Mouse (Mus musculus): ENCODE results near the gene Cers3. TPM values are rescaled to one million over a fixed set of nuclear protein-coding genes. Genes with fewer than 3 reads are reported as not detected.

Cers3 gene
- 0.79 and 0.87 TPM in 2 replicates for polyA plus RNA-seq (2016; fragmentation: Nextera tagmentation; extraction: Ambion mirVana)

DNA sequence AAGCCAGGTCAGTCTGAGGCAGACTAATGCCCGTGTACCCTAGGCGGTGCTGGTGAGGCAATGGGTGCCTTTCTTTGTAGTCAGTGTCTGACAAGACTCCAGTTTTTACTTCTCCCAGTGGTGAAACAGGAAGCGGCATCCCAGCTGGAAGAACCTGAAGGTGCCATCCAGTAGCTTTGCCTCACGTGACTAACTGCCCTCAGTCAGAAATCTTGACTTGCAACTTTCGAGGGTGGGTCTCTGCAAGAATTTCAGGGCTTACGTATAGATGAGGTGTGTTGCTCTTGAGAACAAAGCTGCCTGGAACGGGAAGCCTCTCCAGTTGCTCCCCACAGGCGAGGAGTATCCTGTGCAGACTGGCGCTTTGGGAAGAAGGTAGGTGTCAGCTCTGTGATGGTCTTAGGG, at the start of gene Cers3:
TSS of gene Cers3 (plus strand) at position 128 of the 405 bp plus-strand sequence.
- Histone ChIP-seq H3K27ac (no peak within 1 kb of the TSS), H3K4me3 (no peak within 1 kb of the TSS), H3K36me3 (replicated peaks) (no peaks in the 10 kb centered on the region), H3K4me1 (peaks cover 3% of the 10 kb centered on the region; the same call in 1 of the 2 replicates), H3K9me3 (no peaks in the 10 kb centered on the region), H3K27me3 (ENCODE audit: poor library complexity, severe bottlenecking) (no peaks in the 10 kb centered on the region)
- no peak for DNase-seq (ENCODE audit: extremely low spot score, low spot score)
- 74% methylated on average over 9 of the region's 9 CpGs for WGBS

DNA sequence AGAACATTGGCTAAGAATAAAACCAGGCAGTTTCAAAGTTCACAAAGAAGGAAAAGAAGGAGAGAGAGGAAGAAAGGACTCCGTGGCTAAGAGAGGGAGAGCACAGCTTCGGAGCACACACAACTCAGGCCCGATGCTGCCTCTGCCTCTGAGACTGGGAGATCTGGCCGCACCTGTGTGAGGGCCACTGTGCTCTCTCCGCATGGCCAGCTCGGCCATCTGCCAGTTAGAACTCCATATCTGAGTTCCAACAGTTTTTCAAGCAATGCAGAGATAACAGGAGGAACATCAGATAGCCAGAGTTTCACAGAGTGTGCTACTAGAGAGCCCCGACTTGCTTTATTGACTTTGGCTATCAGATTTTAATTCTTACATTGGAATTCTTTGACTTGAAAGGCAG, 48.8 kb upstream of the Cers3 start:
- Histone ChIP-seq H3K27me3 (ENCODE audit: poor library complexity, severe bottlenecking) (no peaks in the 10 kb centered on the region), H3K4me3 (no peak overlapping the region), H3K27ac (no peak overlapping the region), H3K4me1 (peaks cover 7% of the 10 kb centered on the region), H3K9me3 (no peaks in the 10 kb centered on the region), H3K36me3 (replicated peaks) (peaks cover 28% of the 10 kb centered on the region)
- WGBS, result 85% methylated on average over 7 of the region's 7 CpGs
- DNase-seq (ENCODE audit: extremely low spot score, low spot score), result peak; percentile 11

DNA sequence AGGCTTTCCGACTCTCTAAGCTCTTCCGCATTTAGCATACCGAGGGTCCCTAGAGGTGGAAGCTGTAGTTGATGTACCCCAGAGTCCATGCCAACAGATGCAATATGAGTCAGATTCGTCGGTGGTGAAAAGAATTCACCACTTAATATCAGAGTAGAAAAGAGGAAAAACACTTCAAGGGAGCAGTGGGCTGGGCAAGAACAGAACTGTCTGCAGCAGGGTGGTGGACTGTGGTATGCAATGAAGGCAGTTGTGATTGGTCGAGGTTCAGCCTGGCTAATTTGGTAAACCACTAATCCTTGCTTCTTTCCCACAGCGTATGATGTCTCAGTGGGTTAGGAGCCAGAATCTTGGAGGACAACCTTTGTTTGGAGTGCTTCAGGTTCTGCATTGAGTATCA, 40.6 kb upstream of the Cers3 start:
- Histone ChIP-seq H3K4me3 (no peak overlapping the region), H3K36me3 (replicated peaks) (peaks cover 72% of the 10 kb centered on the region), H3K9me3 (no peaks in the 10 kb centered on the region), H3K4me1 (no peaks in the 10 kb centered on the region), H3K27me3 (ENCODE audit: poor library complexity, severe bottlenecking) (no peaks in the 10 kb centered on the region), H3K27ac (no peak overlapping the region)
- DNase-seq (ENCODE audit: extremely low spot score, low spot score), result no peak
- 92% methylated on average over 7 of the region's 7 CpGs for WGBS

- no peak for DNase-seq (ENCODE audit: extremely low spot score, low spot score)
- Histone ChIP-seq H3K27ac (no peak overlapping the region), H3K27me3 (ENCODE audit: poor library complexity, severe bottlenecking) (no peaks in the 10 kb centered on the region), H3K4me1 (no peaks in the 10 kb centered on the region), H3K36me3 (replicated peaks) (peaks cover 70% of the 10 kb centered on the region), H3K4me3 (no peak overlapping the region), H3K9me3 (no peaks in the 10 kb centered on the region)
- 96% methylated on average over 3 of the region's 3 CpGs for WGBS
These were observed 38.7 kb upstream of the Cers3 start for GRCm38 (mm10) chr7:66704631-66705030.

- no peak overlapping the region for H3K27ac ChIP-seq
- no peaks in the 10 kb centered on the region for H3K27me3 ChIP-seq (ENCODE audit: poor library complexity, severe bottlenecking)
- no peak overlapping the region for H3K4me3 ChIP-seq
- no peaks in the 10 kb centered on the region for H3K9me3 ChIP-seq
- H3K36me3 ChIP-seq (replicated peaks), result peaks cover 67% of the 10 kb centered on the region
- 79% methylated on average over 2 of the region's 2 CpGs for WGBS
- DNase-seq (ENCODE audit: extremely low spot score, low spot score), result no peak
- no peaks in the 10 kb centered on the region for H3K4me1 ChIP-seq
These were observed 32.1 kb upstream of the Cers3 start for GRCm38 (mm10) chr7:66711166-66711565.

DNA sequence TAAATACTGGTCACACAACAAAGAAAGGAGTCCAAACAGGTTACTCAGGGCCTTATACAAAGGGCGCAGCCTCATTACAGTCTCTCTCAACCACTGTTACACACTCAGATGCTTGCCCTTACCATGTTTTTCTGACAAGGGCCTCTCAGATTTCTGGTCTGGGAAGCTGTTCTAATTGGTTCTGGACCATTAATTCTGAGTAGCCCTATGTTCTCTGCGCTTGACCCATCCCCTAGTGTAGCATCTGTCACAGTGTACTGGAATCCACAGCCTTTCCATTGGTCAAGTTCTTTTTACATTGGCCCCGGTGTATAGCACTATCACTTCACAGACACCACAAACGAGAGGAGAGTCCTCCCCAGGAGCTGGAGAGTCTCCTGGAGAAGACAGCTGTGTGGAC, 18.8 kb upstream of the Cers3 start:
- DNase-seq (ENCODE audit: extremely low spot score, low spot score), result no peak
- no peak overlapping the region for H3K4me3 ChIP-seq
- no peaks in the 10 kb centered on the region for H3K4me1 ChIP-seq
- H3K9me3 ChIP-seq, result no peaks in the 10 kb centered on the region
- H3K36me3 ChIP-seq (replicated peaks), result peaks cover 14% of the 10 kb centered on the region; the same call in 1 of the 2 replicates
- H3K27me3 ChIP-seq (ENCODE audit: poor library complexity, severe bottlenecking), result no peaks in the 10 kb centered on the region
- WGBS, result 85% methylated on average over 4 of the region's 4 CpGs
- no peak overlapping the region for H3K27ac ChIP-seq

GRCm38 (mm10) chr7:66724954-66725353, 18.4 kb upstream of the Cers3 start:
- Histone ChIP-seq H3K27me3 (ENCODE audit: poor library complexity, severe bottlenecking) (no peaks in the 10 kb centered on the region), H3K36me3 (replicated peaks) (peaks cover 14% of the 10 kb centered on the region; the same call in 1 of the 2 replicates), H3K27ac (no peak overlapping the region), H3K4me1 (no peaks in the 10 kb centered on the region), H3K9me3 (no peaks in the 10 kb centered on the region), H3K4me3 (no peak overlapping the region)
- WGBS, result 93% methylated on average over 6 of the region's 6 CpGs
- DNase-seq (ENCODE audit: extremely low spot score, low spot score), result no peak

DNA sequence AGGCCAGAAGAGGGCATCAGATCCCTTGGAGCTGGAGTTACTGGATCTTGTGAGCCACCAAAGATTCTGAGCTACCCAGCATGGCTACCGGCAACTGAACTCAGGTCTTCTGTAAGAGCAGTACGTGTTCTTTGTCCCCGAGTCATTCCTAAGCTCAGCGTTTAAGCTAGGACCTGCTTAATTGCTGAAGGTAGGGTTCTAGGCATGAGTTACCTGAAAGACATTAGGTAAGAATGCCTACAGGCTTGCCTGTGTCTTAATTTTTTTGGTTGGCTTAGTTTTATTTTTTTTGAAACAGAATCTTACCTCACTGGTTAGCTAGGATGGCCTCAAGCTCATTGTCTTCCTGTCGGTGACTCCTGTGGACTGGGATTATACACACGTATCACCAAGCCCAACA, 15.2 kb upstream of the Cers3 start:
- Histone ChIP-seq H3K27me3 (ENCODE audit: poor library complexity, severe bottlenecking) (no peaks in the 10 kb centered on the region), H3K9me3 (no peaks in the 10 kb centered on the region), H3K36me3 (replicated peaks) (0 out of 2 replicates have a peak, but pooled peaks cover 3% of the 10 kb centered on the region), H3K27ac (no peak overlapping the region), H3K4me1 (0 out of 2 replicates have a peak, but pooled peaks cover 5% of the 10 kb centered on the region), H3K4me3 (no peak overlapping the region)
- DNase-seq (ENCODE audit: extremely low spot score, low spot score), result no peak
- 91% methylated on average over 6 of the region's 6 CpGs for WGBS

GRCm38 (mm10) chr7:66729232-66729631, 14.1 kb upstream of the Cers3 start:
- no peak overlapping the region for H3K4me3 ChIP-seq
- H3K36me3 ChIP-seq (replicated peaks), result no peaks in the 10 kb centered on the region
- no peaks in the 10 kb centered on the region for H3K27me3 ChIP-seq (ENCODE audit: poor library complexity, severe bottlenecking)
- WGBS, result 87% methylated on average over 2 of the region's 2 CpGs
- no peaks in the 10 kb centered on the region for H3K9me3 ChIP-seq
- H3K27ac ChIP-seq, result no peak overlapping the region
- DNase-seq (ENCODE audit: extremely low spot score, low spot score), result no peak
- 0 out of 2 replicates have a peak, but pooled peaks cover 5% of the 10 kb centered on the region for H3K4me1 ChIP-seq

DNA sequence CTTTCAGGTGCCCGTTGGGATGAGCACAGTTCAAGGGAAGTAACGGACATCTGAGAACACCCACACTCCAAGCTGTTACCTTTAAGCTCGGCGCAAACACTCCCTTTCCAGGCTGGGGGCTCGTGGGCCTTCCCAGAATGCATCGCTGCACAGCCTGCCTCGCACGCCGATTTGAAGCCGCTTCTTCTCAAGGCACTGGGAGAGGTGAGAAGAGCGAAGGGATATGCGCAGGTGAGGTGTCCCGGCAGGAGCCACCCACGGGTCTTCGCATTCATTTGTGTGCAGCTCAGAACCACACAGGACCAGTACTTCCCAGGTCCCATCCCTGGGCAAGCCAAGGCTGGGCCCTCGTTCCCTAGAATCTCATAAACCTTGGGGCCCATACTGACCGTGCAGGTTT, 9.9 kb upstream of the Cers3 start:
- Histone ChIP-seq H3K27me3 (ENCODE audit: poor library complexity, severe bottlenecking) (no peaks in the 10 kb centered on the region), H3K4me1 (0 out of 2 replicates have a peak, but pooled peaks cover 5% of the 10 kb centered on the region), H3K9me3 (no peaks in the 10 kb centered on the region), H3K36me3 (replicated peaks) (no peaks in the 10 kb centered on the region), H3K4me3 (no peak overlapping the region), H3K27ac (no peak overlapping the region)
- WGBS, result 95% methylated on average over 17 of the region's 17 CpGs
- DNase-seq (ENCODE audit: extremely low spot score, low spot score), result no peak

- Histone ChIP-seq H3K27me3 (ENCODE audit: poor library complexity, severe bottlenecking) (no peaks in the 10 kb centered on the region), H3K36me3 (replicated peaks) (no peaks in the 10 kb centered on the region), H3K4me3 (no peak overlapping the region), H3K4me1 (0 out of 2 replicates have a peak, but pooled peaks cover 5% of the 10 kb centered on the region), H3K27ac (no peak overlapping the region), H3K9me3 (no peaks in the 10 kb centered on the region)
- 92% methylated on average over 11 of the region's 11 CpGs for WGBS
- no peak for DNase-seq (ENCODE audit: extremely low spot score, low spot score)
These were observed 9.4 kb upstream of the Cers3 start for GRCm38 (mm10) chr7:66733882-66734281.

- Histone ChIP-seq H3K4me1 (0 out of 2 replicates have a peak, but pooled peaks cover 5% of the 10 kb centered on the region), H3K36me3 (replicated peaks) (no peaks in the 10 kb centered on the region), H3K9me3 (no peaks in the 10 kb centered on the region), H3K4me3 (no peak overlapping the region), H3K27me3 (ENCODE audit: poor library complexity, severe bottlenecking) (no peaks in the 10 kb centered on the region), H3K27ac (no peak overlapping the region)
- no peak for DNase-seq (ENCODE audit: extremely low spot score, low spot score)
- 94% methylated on average over 4 of the region's 4 CpGs for WGBS
These were observed 8.8 kb upstream of the Cers3 start for GRCm38 (mm10) chr7:66734466-66734865.

DNA sequence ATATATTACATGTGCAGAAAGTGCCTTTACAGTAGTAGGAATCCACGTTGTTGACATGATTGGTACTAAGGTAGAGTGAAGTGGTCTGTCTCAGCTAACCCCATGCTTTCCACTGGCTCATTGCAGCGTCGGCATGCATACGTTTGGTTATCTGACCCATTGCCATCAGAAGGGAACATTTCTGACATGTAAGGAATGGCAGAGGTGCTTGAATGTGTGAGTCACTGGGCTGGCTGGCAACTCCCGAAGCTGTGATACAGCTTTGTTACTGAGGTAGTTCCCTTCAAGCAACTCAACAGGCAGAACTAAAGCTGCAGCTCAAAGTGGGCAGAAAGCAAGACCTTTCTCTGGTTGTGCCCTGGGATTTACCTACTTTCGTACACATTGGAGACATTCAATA, 8.3 kb upstream of the Cers3 start:
- H3K36me3 ChIP-seq (replicated peaks), result no peaks in the 10 kb centered on the region
- H3K4me1 ChIP-seq, result 0 out of 2 replicates have a peak, but pooled peaks cover 5% of the 10 kb centered on the region
- H3K27me3 ChIP-seq (ENCODE audit: poor library complexity, severe bottlenecking), result no peaks in the 10 kb centered on the region
- WGBS, result 92% methylated on average over 6 of the region's 6 CpGs
- H3K4me3 ChIP-seq, result no peak overlapping the region
- H3K27ac ChIP-seq, result no peak overlapping the region
- no peaks in the 10 kb centered on the region for H3K9me3 ChIP-seq
- DNase-seq (ENCODE audit: extremely low spot score, low spot score), result no peak

DNA sequence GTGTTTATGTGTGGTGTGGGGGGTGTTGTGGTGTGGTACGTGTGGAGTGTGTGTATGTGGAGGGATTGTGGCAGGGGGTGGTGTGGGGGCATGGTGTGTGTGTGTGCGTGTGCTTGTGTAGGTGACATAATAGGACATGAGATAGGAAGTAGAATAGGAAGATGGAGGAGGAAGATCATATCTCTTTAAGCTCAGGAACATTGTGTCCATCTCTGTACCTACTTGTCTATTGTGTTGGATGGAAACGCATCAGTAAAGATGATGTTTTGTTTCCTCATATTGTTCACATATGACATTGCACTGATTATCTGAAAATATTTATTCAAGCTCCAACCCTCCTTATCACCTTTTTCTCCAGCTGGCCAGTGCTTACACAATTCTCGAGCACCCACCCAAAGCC, 5.9 kb upstream of the Cers3 start:
- Histone ChIP-seq H3K27ac (no peak overlapping the region), H3K9me3 (no peaks in the 10 kb centered on the region), H3K4me1 (peaks cover 3% of the 10 kb centered on the region; the same call in 1 of the 2 replicates), H3K36me3 (replicated peaks) (no peaks in the 10 kb centered on the region), H3K4me3 (no peak overlapping the region), H3K27me3 (ENCODE audit: poor library complexity, severe bottlenecking) (no peaks in the 10 kb centered on the region)
- WGBS, result 92% methylated on average over 4 of the region's 4 CpGs
- no peak for DNase-seq (ENCODE audit: extremely low spot score, low spot score)

Measured in forebrain, embryonic 10.5 days (tissue).